Mouse (Mus musculus): ENCODE results near the gene Fam187b.
"Not testable (repeated sequence)": the region's sequence is repeated elsewhere in the genome, so short reads cannot be mapped to it uniquely, and the experiment has no call there.

DNA sequence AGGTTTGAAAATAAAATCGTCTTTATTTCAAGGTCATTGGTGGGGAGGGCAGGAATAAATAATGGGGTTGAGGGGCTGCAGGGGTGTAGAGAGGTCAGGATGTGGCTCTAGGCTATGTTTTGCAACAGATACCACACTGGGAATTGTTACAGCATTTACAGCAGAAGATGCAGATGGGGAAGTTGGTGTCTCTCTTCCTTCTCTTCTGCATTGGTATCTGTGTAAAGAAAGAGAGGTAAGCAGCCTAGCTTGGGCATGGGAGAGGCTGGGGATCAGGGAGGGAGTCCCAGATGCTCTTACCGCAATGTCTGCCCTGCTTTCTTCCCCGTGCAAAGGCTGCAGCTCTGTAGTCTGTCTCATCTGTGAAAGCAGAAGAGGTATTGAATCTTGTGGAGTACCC lies 31.2 kb upstream of the Fam187b start:
- not testable (repeated sequence) for TF ChIP-seq POLR2A (IDR thresholded peaks at IDR 0.05; ENCODE audit: control insufficient read depth, low read depth, low read length); CTCF (IDR thresholded peaks at IDR 0.05; ENCODE audit: control insufficient read depth, insufficient read depth, insufficient replicate concordance, low read depth, low read length)

Measured in testis, adult 2 months (tissue).